In the genomic region with DNA sequence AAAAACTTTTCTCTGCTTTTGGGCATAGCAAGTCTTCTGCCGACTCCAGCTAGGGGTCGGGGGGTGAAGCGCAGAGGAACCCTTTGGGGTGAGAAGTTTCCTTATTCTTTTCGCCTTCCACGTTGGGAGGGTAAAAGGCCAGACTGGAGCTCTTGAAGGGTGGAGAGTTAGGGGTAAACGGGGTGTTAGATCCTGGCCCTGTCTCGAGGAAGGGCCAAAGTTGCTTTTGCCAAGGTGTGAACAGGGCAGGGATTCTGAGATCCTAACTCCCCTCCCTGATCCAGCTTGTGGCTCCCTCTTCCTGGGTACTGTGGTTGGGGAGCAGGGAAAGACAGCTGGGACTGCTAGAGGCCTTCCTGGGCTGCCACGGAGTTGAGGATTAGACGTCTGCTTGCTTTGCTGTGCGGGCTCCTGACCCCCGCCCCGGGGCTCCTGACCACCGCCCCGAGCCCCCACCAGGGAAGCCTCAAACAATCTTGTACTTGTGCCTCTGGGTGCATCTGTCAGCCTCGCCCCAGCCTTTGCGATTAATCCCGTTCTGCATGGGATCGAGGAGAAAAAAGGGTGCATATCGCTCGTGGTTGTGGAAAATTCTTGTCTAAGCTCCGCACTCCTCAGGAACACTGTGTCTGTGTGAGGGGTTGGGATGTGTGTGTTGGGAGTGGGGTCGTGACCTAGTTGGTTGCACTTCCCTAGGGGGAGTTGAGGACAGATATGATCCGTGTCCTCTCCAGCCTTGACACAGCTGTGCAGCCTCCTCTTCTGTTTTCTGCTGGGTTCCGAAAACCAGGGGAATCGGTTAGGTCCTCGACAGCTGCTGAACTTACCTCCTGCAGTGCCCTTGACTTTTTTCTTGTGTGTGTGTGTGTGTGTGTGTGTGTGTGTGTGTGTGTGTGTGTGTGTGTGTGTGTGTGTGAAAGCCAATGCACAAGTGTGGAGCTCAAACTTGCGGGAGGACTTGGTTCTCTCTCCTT, we compare ENCODE assay signal across 9 mouse cellular contexts. TPM values are rescaled to one million over a fixed set of nuclear protein-coding genes. Genes with fewer than 3 reads are reported as not detected.
DNase-seq lines count a peak whose midpoint lies in the region; ATAC-seq lines count a peak whose summit lies in the region.
"Had no signal": no experiment of that assay in that cellular context is flagged by ENCODE, and none has a peak within 500 bp of the region (broad histone marks: within the 10 kb centered on the region; RNA-seq: fewer than 3 reads in every experiment).

No protein-coding gene starts in this region.

- peak overlapping the region; percentile 69 for H3K4me2 ChIP-seq in lung, embryonic 16.5 days (ENCODE audit: low read depth, low read length)
- H3K4me2 ChIP-seq in limb, embryonic 11.5 days (ENCODE audit: low read depth, severe bottlenecking), result peak overlapping the region; percentile 96
- H3K4me2 ChIP-seq in neural tube, embryonic 15.5 days, result peak overlapping the region; percentile 81

- peak overlapping the region; percentile 85 for H3K9ac ChIP-seq in lung, embryonic 16.5 days (ENCODE audit: low read length)
- H3K9ac ChIP-seq in limb, embryonic 11.5 days (ENCODE audit: low read length), result peak overlapping the region; percentile 68
- H3K9ac ChIP-seq in neural tube, embryonic 15.5 days (replicated peaks), result peak overlapping the region; percentile 42; the same call in 1 of the 2 replicates

- no peak for ATAC-seq in lung, embryonic 16.5 days (ENCODE audit: low read depth)
- no peak for ATAC-seq in limb, embryonic 11.5 days (ENCODE audit: insufficient number of reproducible peaks, low FRiP score, low TSS enrichment, low read depth)
- no peak for ATAC-seq in neural tube, embryonic 15.5 days (ENCODE audit: low FRiP score)
- ATAC-seq in granulocyte monocyte progenitor cell, adult 5-6 weeks (replicated peaks; ENCODE audit: poor library complexity, severe bottlenecking), result no peak

- H3K27me3 ChIP-seq in lung, embryonic 16.5 days (ENCODE audit: control insufficient read depth, insufficient read depth, low read depth, low read length), result peaks cover 2% of the 10 kb centered on the region; the same call in 1 of the 2 replicates
- peaks cover 14% of the 10 kb centered on the region for H3K27me3 ChIP-seq in limb, embryonic 11.5 days (ENCODE audit: control insufficient read depth, insufficient read depth, low read length)
- peaks cover 42% of the 10 kb centered on the region for H3K27me3 ChIP-seq in neural tube, embryonic 15.5 days (replicated peaks)

- peak overlapping the region; percentile 69 for H3K4me3 ChIP-seq in lung, embryonic 16.5 days (ENCODE audit: low read length)
- H3K4me3 ChIP-seq in limb, embryonic 11.5 days (ENCODE audit: low read depth, low read length), result peak overlapping the region; percentile 67
- H3K4me3 ChIP-seq in neural tube, embryonic 15.5 days (replicated peaks), result peak overlapping the region; percentile 58

- H3K27ac ChIP-seq in lung, embryonic 16.5 days (ENCODE audit: low read length), result peak overlapping the region; percentile 72
- no peak overlapping the region for H3K27ac ChIP-seq in limb, embryonic 11.5 days (replicated peaks; ENCODE audit: low read depth, low read length)
- H3K27ac ChIP-seq in neural tube, embryonic 15.5 days (replicated peaks), result no peak overlapping the region
- H3K27ac ChIP-seq: macrophage had no signal

- no peaks in the 10 kb centered on the region for H3K36me3 ChIP-seq in lung, embryonic 16.5 days (ENCODE audit: control insufficient read depth, insufficient read depth, low read length)
- no peaks in the 10 kb centered on the region for H3K36me3 ChIP-seq in limb, embryonic 11.5 days (ENCODE audit: control insufficient read depth, insufficient read depth, low read length)
- no peaks in the 10 kb centered on the region for H3K36me3 ChIP-seq in neural tube, embryonic 15.5 days

- peak; percentile 52 to 81 for DNase-seq in adrenal gland, adult (ENCODE audit: inconsistent age in 2 of 2, low spot score in 1 of 2)
- no peak for DNase-seq in adrenal gland, postnatal 36 days
- no peak for DNase-seq in lung, postnatal 36 days
- DNase-seq in limb, embryonic 11.5 days (ENCODE audit: low spot score), result no peak
- no peak for DNase-seq in yolk sac, embryonic 10.5 days (ENCODE audit: low spot score)

- WGBS in lung, embryonic 16.5 days, result 15% methylated on average over 27 of the region's 27 CpGs
- WGBS in limb, embryonic 11.5 days, result 11% methylated on average over 27 of the region's 27 CpGs
- 13% methylated on average over 27 of the region's 27 CpGs for WGBS in neural tube, embryonic 15.5 days

- no peaks in the 10 kb centered on the region for H3K9me3 ChIP-seq in lung, embryonic 16.5 days (ENCODE audit: control insufficient read depth, low read length)
- H3K9me3 ChIP-seq in limb, embryonic 11.5 days (ENCODE audit: control insufficient read depth, low read length), result no peaks in the 10 kb centered on the region
- H3K9me3 ChIP-seq in neural tube, embryonic 15.5 days (replicated peaks), result no peaks in the 10 kb centered on the region

- H3K4me1 ChIP-seq in lung, embryonic 16.5 days (replicated peaks; ENCODE audit: control insufficient read depth, insufficient read depth, low read length), result peaks cover 16% of the 10 kb centered on the region
- peaks cover 24% of the 10 kb centered on the region for H3K4me1 ChIP-seq in limb, embryonic 11.5 days (ENCODE audit: control insufficient read depth, insufficient read depth, low read length)
- peaks cover 31% of the 10 kb centered on the region for H3K4me1 ChIP-seq in neural tube, embryonic 15.5 days

RNA-seq across cellular contexts. Expression of a gene that starts 1.7 kb away (rescaled TPM):
- 10 to 100 TPM; 14.4 to 23.6 TPM for total RNA-seq in adrenal gland, postnatal 36 days (2021)
- polyA plus RNA-seq in lung, embryonic 16.5 days (2015; fragmentation: Nextera tagmentation; extraction: Ambion mirVana), result 11.6 and 11.8 TPM in 2 replicates
- polyA plus RNA-seq in limb, embryonic 11.5 days (2014; fragmentation: Nextera tagmentation; extraction: Ambion mirVana), result 2.2 and 2.4 TPM in 2 replicates
- polyA plus RNA-seq in neural tube, embryonic 15.5 days (2015; fragmentation: Nextera tagmentation; extraction: Ambion mirVana), result 0.87 and 1.9 TPM in 2 replicates
- total RNA-seq in granulocyte monocyte progenitor cell, adult 5-6 weeks (2014; fragmentation: Nextera tagmentation), result 0.88 TPM in 1 of 2 replicates, not detected in the other
- 0.10 TPM in 1 of 2 replicates, not detected in the other for total RNA-seq in granulocyte monocyte progenitor cell, adult 5-6 weeks (2017)

Comparison
In these comparisons a context has a peak if more than half of its experiments do, and no peak if none do; other contexts are left out.
1. DNase-seq: peak in adrenal gland, adult (2 of 2); none in adrenal gland, postnatal 36 days (0 of 2), lung, postnatal 36 days (single experiment), limb, embryonic 11.5 days (single experiment) and yolk sac, embryonic 10.5 days (single experiment).
2. Peak in every context shown above with its lines, with median percentiles within 50 percentile points of each other: H3K4me2 ChIP-seq, H3K4me3 ChIP-seq and H3K9ac ChIP-seq.